Mouse (Mus musculus) bone marrow, adult 2 months (tissue): ENCODE measurements around the gene Gpr146. TPM values are rescaled to one million over a fixed set of nuclear protein-coding genes. Genes with fewer than 3 reads are reported as not detected.
"Not testable (repeated sequence)": the region's sequence is repeated elsewhere in the genome, so short reads cannot be mapped to it uniquely, and the experiment has no call there.

Source experiments
- H3K27ac ChIP-seq: fragments of 200-500 bp; 2 replicates; pipeline ENCODE4 v1.5.1; 2012; ENCODE audit warnings: low read depth, mild to moderate bottlenecking, control low read depth, inconsistent platforms, low read length; ENCODE audit not compliant: control insufficient read depth, poor library complexity, insufficient read depth
- H3K4me1 ChIP-seq: fragments of 200-500 bp; 2 replicates; pipeline ENCODE4 v1.6.1; 2011; ENCODE audit warnings: low read length; ENCODE audit not compliant: control insufficient read depth, insufficient read depth
- H3K4me3 ChIP-seq: fragments of 200-500 bp; replicated peaks from 2 replicates; pipeline ENCODE3; 2011; ENCODE audit warnings: mild to moderate bottlenecking, low read depth, low read length, control low read depth; ENCODE audit not compliant: control insufficient read depth
- CTCF ChIP-seq: fragments of 200-500 bp; IDR thresholded peaks from 2 replicates; pipeline ENCODE4 v1.5.1; 2011; ENCODE audit warnings: low read length, control low read depth; ENCODE audit not compliant: control insufficient read depth, insufficient read depth
- POLR2A ChIP-seq: fragments of 200-500 bp; IDR thresholded peaks from 2 replicates; pipeline ENCODE4 v1.6.1; 2011; ENCODE audit warnings: low read depth, mild to moderate bottlenecking, control low read depth, low read length, borderline replicate concordance; ENCODE audit not compliant: control insufficient read depth
- WGBS: fragments of 180-500 bp; shearing (Covaris S2); methylation state at CpG from one replicate; pipeline ENCODE4 v1.1.7; 2018; 5-methylcytosine and 5-hydroxymethylcytosine counted together
- polyA plus RNA-seq: library from polyadenylated mRNA; stranded (reverse); fragments of >200 nt; gene quantifications from 2 replicates; pipeline ENCODE4 v1.2.4, GENCODE M21; 2011; ENCODE audit warnings: low replicate concordance; ENCODE audit not compliant: missing spikeins, insufficient read depth, insufficient read length

The Gpr146 gene
- polyA plus RNA-seq: 14.6 and 20.1 TPM in 2 replicates

GRCm38 (mm10) chr5:139377468-139378270 lies at the start of gene Gpr146:
Gpr146 (plus strand) TSS chr5:139377697.
- TF ChIP-seq CTCF: no peak
- 0 out of 2 replicates have a peak, but pooled peaks have one; percentile 39 for TF ChIP-seq POLR2A
- Histone ChIP-seq H3K4me1 (peaks cover 18% of the 10 kb centered on the region), H3K4me3 (peak within 1 kb of the TSS; percentile 4), H3K27ac (peak within 1 kb of the TSS; percentile 77)
- 9% methylated on average over 18 of the region's 18 CpGs for WGBS

- Histone ChIP-seq H3K4me1 (peaks cover 7% of the 10 kb centered on the region), H3K27ac (no peak overlapping the region), H3K4me3 (no peak overlapping the region)
- WGBS: 82% methylated on average over 7 of the region's 7 CpGs
- TF ChIP-seq POLR2A: no peak
- TF ChIP-seq CTCF: no peak
Measured at GRCm38 (mm10) chr5:139330766-139331165, 46.7 kb upstream of the Gpr146 start.

- no peak overlapping the region for H3K4me3 ChIP-seq
- H3K27ac ChIP-seq: no peak overlapping the region
- TF ChIP-seq POLR2A (no peak), CTCF (peak; percentile 91)
- WGBS: 21% methylated on average over 8 of the region's 8 CpGs
- peaks cover 5% of the 10 kb centered on the region for H3K4me1 ChIP-seq
Measured at GRCm38 (mm10) chr5:139331742-139332141, 45.8 kb upstream of the Gpr146 start.

- WGBS: 78% methylated on average over 8 of the region's 8 CpGs
- Histone ChIP-seq H3K27ac (no peak overlapping the region), H3K4me1 (no peaks in the 10 kb centered on the region), H3K4me3 (no peak overlapping the region)
- TF ChIP-seq POLR2A (no peak), CTCF (no peak)
Measured at GRCm38 (mm10) chr5:139332590-139333272, 44.8 kb upstream of the Gpr146 start.

GRCm38 (mm10) chr5:139333301-139334013 lies 44.0 kb upstream of the Gpr146 start:
- Histone ChIP-seq H3K4me1 (no peaks in the 10 kb centered on the region), H3K4me3 (no peak overlapping the region), H3K27ac (no peak overlapping the region)
- 87% methylated on average over 16 of the region's 16 CpGs for WGBS
- no peak for TF ChIP-seq CTCF
- TF ChIP-seq POLR2A: no peak

- TF ChIP-seq CTCF: peak; percentile 29; the same call in 1 of the 2 replicates
- not testable (repeated sequence) for H3K4me1 ChIP-seq, H3K4me3 ChIP-seq, H3K27ac ChIP-seq
- WGBS: 89% methylated on average over 10 of the region's 10 CpGs
Measured at GRCm38 (mm10) chr5:139334394-139334793, 43.1 kb upstream of the Gpr146 start.

- WGBS: 82% methylated on average over 4 of the region's 4 CpGs
- Histone ChIP-seq H3K27ac (no peak overlapping the region), H3K4me1 (no peaks in the 10 kb centered on the region), H3K4me3 (no peak overlapping the region)
- TF ChIP-seq CTCF (no peak), POLR2A (no peak)
Measured at GRCm38 (mm10) chr5:139335634-139336033, 41.9 kb upstream of the Gpr146 start.
